ENCODE assay signal across 8 mouse cellular contexts in the genomic region with DNA sequence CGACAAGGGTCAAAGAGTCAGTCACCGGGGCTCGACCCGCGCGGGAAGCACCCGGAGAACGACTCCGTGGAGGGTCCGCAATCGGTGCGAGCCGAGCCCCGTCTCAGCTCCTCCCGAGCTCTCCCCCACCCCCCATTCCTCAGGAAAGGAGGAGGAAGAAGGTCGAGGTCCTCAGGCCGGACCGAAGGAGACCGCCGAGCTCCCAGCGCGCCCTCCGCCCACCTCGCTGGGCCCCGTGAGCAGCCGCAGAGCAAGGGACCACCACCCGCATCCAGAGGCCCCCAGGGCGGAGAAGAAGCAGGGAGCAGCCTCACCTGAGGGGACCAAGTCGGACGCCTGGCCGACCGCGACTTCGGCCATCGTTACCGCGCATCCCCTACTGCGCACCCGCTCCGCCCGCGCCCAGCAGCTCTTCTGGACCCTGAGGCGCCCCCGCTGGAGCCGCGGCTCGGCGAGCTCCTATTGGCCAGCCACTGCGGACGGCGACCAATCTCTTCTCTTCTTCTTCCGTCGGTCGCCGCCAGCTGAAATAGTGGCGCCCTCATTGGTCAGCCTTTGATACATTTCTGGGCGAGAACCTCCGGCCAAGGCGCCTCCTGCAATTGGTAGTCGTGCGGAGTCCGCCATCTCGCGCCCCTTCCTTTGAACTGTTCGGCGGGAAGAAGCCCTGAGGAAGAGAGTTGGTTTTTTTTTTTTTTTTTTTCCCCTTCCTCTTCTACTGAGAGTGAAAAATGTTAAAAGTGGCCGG. TPM values are rescaled to one million over a fixed set of nuclear protein-coding genes. Genes with fewer than 3 reads are reported as not detected.
DNase-seq lines count a peak whose midpoint lies in the region; ATAC-seq and TF ChIP-seq lines count a peak whose summit lies in the region.

A gene (minus strand): TSS at position 402 of the 748 bp plus-strand sequence.

- TF ChIP-seq CTCF in cortical plate, adult 2 months (IDR thresholded peaks at IDR 0.05; ENCODE audit: extremely low read depth, insufficient read depth, low read length) = no peak

- peaks cover 4% of the 10 kb centered on the region; the same call in 1 of the 2 replicates for H3K4me1 ChIP-seq in cortical plate, adult 2 months (ENCODE audit: control insufficient read depth, insufficient read depth, low read length)
- peaks cover 17% of the 10 kb centered on the region for H3K4me1 ChIP-seq in megakaryocyte, embryonic 14.5 days

- peak; percentile 72 for TF ChIP-seq POLR2A in cortical plate, adult 2 months (IDR thresholded peaks at IDR 0.05; ENCODE audit: extremely low read depth, insufficient read depth, low read length)

- peaks cover 18% of the 10 kb centered on the region for H3K36me3 ChIP-seq in megakaryocyte, embryonic 14.5 days (replicated peaks; ENCODE audit: low read length)

- no peaks in the 10 kb centered on the region for H3K27me3 ChIP-seq in megakaryocyte, embryonic 14.5 days (replicated peaks)

- peak within 1 kb of the TSS; percentile 56 for H3K27ac ChIP-seq in cortical plate, adult 2 months (ENCODE audit: insufficient read depth, low read length)

- H3K9me3 ChIP-seq in megakaryocyte, embryonic 14.5 days = no peaks in the 10 kb centered on the region

- H3K4me3 ChIP-seq in cortical plate, adult 2 months (ENCODE audit: insufficient read depth, low read length) = peak within 1 kb of the TSS; percentile 99
- peak within 1 kb of the TSS; percentile 96 for H3K4me3 ChIP-seq in megakaryocyte, embryonic 14.5 days (replicated peaks)

- peak; percentile 95 to 97 for DNase-seq in gastrocnemius, adult 8-10 months (ENCODE audit: low spot score in 2 of 2)
- peak; percentile 86 for DNase-seq in hindlimb bud, embryonic 11.5 days (ENCODE audit: extremely low spot score, low read depth, low spot score)
- DNase-seq in left cerebral cortex, adult 8-10 months (ENCODE audit: low spot score in 2 of 2) = peak; percentile 90 to 98
- peak; percentile 99 for DNase-seq in right cerebral cortex, postnatal 10 days (ENCODE audit: low spot score in 2 of 2)
- peak; percentile 87 for DNase-seq in urinary bladder, postnatal 25 days (ENCODE audit: low spot score)

- peak; percentile 97 for ATAC-seq in activated CD4-positive, CD25-positive, alpha-beta regulatory T cell, adult 4 months

RNA-seq across cellular contexts. Expression of the gene that starts here (rescaled TPM):
- polyA plus RNA-seq in activated CD4-positive, CD25-positive, alpha-beta regulatory T cell, adult 4 months (2017; shearing (Covaris generic)) = 10 to 100 TPM; 26.8 to 30.2 TPM
- polyA plus RNA-seq in cortical plate, adult 2 months (2012; rRNA removed) = 15.2 TPM in 2 replicates
- 1 to 10 TPM; 4.1 to 4.7 (median 4.2) TPM for total RNA-seq in gastrocnemius, adult 8-10 months (2022)
- 10 to 100 TPM; 22.4 to 24.1 (median 23.5) TPM for total RNA-seq in left cerebral cortex, adult 8-10 months (2022)
- 0.69 TPM in 1 of 2 replicates, not detected in the other for polyA plus RNA-seq in megakaryocyte, embryonic 14.5 days (2012; ENCODE audit: insufficient read depth, low replicate concordance)

Comparison
In these comparisons a context has a peak if more than half of its experiments do, and no peak if none do; other contexts are left out.
1. Peak in every context shown above with its lines: DNase-seq, ATAC-seq, H3K4me3 ChIP-seq and H3K27ac ChIP-seq.
2. RNA of the gene that starts here (total RNA-seq): 22.4 to 24.1 TPM in left cerebral cortex, adult 8-10 months; 4.1 to 4.7 TPM in gastrocnemius, adult 8-10 months; every median in the first group is over 4 times any median in the second.